Mouse (Mus musculus) testis, postnatal 14 days (tissue): ENCODE results near the gene Gm5916.

Experiments
- DNase-seq: peaks from one replicate; pipeline ENCODE4 v3.0.0; 2021; ENCODE audit warnings: low spot score

Gene Gm5916

DNA sequence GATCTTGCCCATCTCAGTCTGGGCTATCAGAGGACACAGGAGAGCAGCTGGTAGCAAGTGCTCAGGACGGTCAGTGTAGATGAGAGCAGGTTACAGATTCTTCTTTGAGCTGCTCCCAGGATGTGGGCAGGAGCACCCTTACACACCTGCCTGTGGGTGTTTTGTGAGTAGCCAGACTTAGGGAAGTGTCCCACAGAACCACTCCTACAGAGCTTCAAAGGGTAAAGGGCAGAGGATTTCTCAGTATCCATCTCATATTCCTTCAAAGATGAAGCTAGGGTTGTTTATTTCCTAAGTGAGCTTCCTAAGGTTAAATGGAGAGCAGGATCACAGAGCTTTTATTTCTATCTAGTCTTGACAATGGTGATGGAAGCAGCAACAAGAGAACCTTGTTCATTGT, at the start of gene Gm5916:
Gene Gm5916, minus strand, starts transcription at position 101 of the 400 bp plus-strand sequence.
- DNase-seq = no peak
